In the genomic region with DNA sequence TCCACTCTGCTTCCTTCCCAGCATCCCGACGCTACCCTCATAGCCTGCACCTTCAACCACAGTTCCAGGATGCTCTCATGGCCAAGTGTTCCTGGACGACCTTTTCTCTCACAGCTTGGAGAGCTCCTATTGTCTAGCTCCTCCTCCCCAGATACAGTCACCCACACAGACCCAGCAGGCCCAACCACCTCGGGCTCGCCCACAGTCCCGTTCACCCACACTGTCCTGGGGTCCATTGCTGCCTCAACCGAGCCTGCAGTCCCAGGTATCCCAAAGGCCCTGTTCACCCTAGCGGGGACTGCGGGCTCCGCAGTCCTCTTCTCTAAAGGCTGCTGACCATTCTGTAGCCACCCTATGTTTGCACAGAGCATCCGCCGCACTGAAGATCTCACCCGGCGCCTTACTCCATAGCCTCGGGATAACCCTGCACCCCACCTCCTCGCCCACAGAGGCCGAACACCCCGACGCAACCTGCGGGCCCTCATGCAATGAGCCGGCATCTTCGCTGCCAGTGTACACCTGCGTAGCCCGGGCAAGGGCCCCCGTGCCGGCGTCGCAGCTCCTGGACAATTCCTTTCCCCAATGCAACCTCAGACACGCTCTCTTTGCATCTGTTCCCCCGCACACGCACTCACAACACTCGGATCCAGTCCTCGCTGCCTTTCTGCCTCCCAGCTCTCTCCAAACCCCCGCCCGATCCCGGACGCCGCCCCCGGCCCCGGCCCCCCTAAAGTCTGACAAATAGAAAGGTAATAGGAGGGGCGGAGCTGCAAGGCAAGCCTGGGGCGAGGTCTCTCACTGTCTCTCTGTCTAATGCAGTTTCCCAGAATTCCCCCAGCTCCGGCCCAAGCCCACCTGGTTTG, we compare ENCODE assay signal across 8 mouse cellular contexts. TPM values are rescaled to one million over a fixed set of nuclear protein-coding genes. Genes with fewer than 3 reads are reported as not detected.
A peak's percentile ranks its signal among the peaks of the same experiment; 100 is the strongest.
DNase-seq lines count a peak whose midpoint lies in the region; ATAC-seq lines count a peak whose summit lies in the region.

A gene (minus strand): TSS at position 500 of the 863 bp plus-strand sequence.

- H3K4me2 ChIP-seq in forebrain, embryonic 12.5 days, result peak within 1 kb of the TSS; percentile 94
- H3K4me2 ChIP-seq in intestine, embryonic 14.5 days (ENCODE audit: low read length), result peak within 1 kb of the TSS; percentile 91
- H3K4me2 ChIP-seq in liver, embryonic 11.5 days, result peak within 1 kb of the TSS; percentile 95
- H3K4me2 ChIP-seq in neural tube, embryonic 12.5 days (replicated peaks), result peak within 1 kb of the TSS; percentile 72

- peak within 1 kb of the TSS; percentile 87 for H3K4me3 ChIP-seq in forebrain, embryonic 12.5 days (replicated peaks)
- peak within 1 kb of the TSS; percentile 86 for H3K4me3 ChIP-seq in intestine, embryonic 14.5 days (ENCODE audit: low read depth, low read length)
- peak within 1 kb of the TSS; percentile 85 for H3K4me3 ChIP-seq in liver, embryonic 11.5 days (ENCODE audit: low read depth, low read length)
- peak within 1 kb of the TSS; percentile 69 for H3K4me3 ChIP-seq in neural tube, embryonic 12.5 days

- peaks cover 24% of the 10 kb centered on the region for H3K36me3 ChIP-seq in forebrain, embryonic 12.5 days (replicated peaks)
- peaks cover 33% of the 10 kb centered on the region for H3K36me3 ChIP-seq in intestine, embryonic 14.5 days (ENCODE audit: control insufficient read depth, insufficient read depth, low read length)
- H3K36me3 ChIP-seq in liver, embryonic 11.5 days (ENCODE audit: control insufficient read depth, insufficient read depth, low read length), result no peaks in the 10 kb centered on the region; the same call in 1 of the 2 replicates
- peaks cover 25% of the 10 kb centered on the region for H3K36me3 ChIP-seq in neural tube, embryonic 12.5 days

- no peaks in the 10 kb centered on the region for H3K9me3 ChIP-seq in forebrain, embryonic 12.5 days
- H3K9me3 ChIP-seq in intestine, embryonic 14.5 days (ENCODE audit: control insufficient read depth, low read length), result no peaks in the 10 kb centered on the region
- H3K9me3 ChIP-seq in liver, embryonic 11.5 days (ENCODE audit: control insufficient read depth, low read length), result no peaks in the 10 kb centered on the region
- no peaks in the 10 kb centered on the region for H3K9me3 ChIP-seq in neural tube, embryonic 12.5 days

- peak within 1 kb of the TSS; percentile 88 for H3K9ac ChIP-seq in forebrain, embryonic 12.5 days
- peak within 1 kb of the TSS; percentile 72 for H3K9ac ChIP-seq in intestine, embryonic 14.5 days (ENCODE audit: low read length)
- peak within 1 kb of the TSS; percentile 83 for H3K9ac ChIP-seq in liver, embryonic 11.5 days (ENCODE audit: low read depth, low read length)
- peak within 1 kb of the TSS; percentile 71 for H3K9ac ChIP-seq in neural tube, embryonic 12.5 days

- peaks cover 42% of the 10 kb centered on the region for H3K4me1 ChIP-seq in forebrain, embryonic 12.5 days
- H3K4me1 ChIP-seq in intestine, embryonic 14.5 days (replicated peaks; ENCODE audit: control insufficient read depth, insufficient read depth, low read length), result peaks cover 15% of the 10 kb centered on the region
- H3K4me1 ChIP-seq in liver, embryonic 11.5 days (replicated peaks; ENCODE audit: control insufficient read depth, insufficient read depth, low read length), result peaks cover 11% of the 10 kb centered on the region
- peaks cover 23% of the 10 kb centered on the region for H3K4me1 ChIP-seq in neural tube, embryonic 12.5 days

- peak within 1 kb of the TSS; percentile 71 for H3K27ac ChIP-seq in forebrain, embryonic 12.5 days
- peak within 1 kb of the TSS; percentile 73 for H3K27ac ChIP-seq in intestine, embryonic 14.5 days (ENCODE audit: low read depth)
- H3K27ac ChIP-seq in liver, embryonic 11.5 days (ENCODE audit: low read depth, low read length), result peak within 1 kb of the TSS; percentile 54
- 0 out of 2 replicates have a peak within 1 kb of the TSS, but pooled peaks have one; percentile 9 for H3K27ac ChIP-seq in neural tube, embryonic 12.5 days

- ATAC-seq in forebrain, embryonic 12.5 days (ENCODE audit: low FRiP score), result peak; percentile 50
- ATAC-seq in intestine, embryonic 14.5 days (replicated peaks; ENCODE audit: low FRiP score, low TSS enrichment, low read depth), result peak; percentile 46; the same call in 1 of the 2 replicates
- ATAC-seq in liver, embryonic 11.5 days (replicated peaks; ENCODE audit: low FRiP score), result peak; percentile 44
- peak; percentile 56; the same call in 1 of the 2 replicates for ATAC-seq in neural tube, embryonic 12.5 days (ENCODE audit: low FRiP score, low read depth)

- DNase-seq in spleen, postnatal 10 days (ENCODE audit: low spot score in 2 of 2), result peak; percentile 32 to 45
- no peak for DNase-seq in spleen, postnatal 14 days (ENCODE audit: low spot score in 2 of 2)
- DNase-seq in brain, adult 2 months (ENCODE audit: low read depth, low spot score), result peak; percentile 63
- peak; percentile 69 for DNase-seq in intestine, embryonic 14.5 days (ENCODE audit: low spot score)
- DNase-seq in liver, embryonic 11.5 days (ENCODE audit: low spot score), result no peak
- DNase-seq in gastrocnemius, postnatal 4 days (ENCODE audit: low spot score in 2 of 2), result no peak

- 1% methylated on average over 43 of the region's 43 CpGs for WGBS in forebrain, embryonic 12.5 days
- WGBS in intestine, embryonic 14.5 days, result under 1% methylated on average over 43 of the region's 43 CpGs
- WGBS in liver, embryonic 11.5 days, result under 1% methylated on average over 43 of the region's 43 CpGs
- under 1% methylated on average over 43 of the region's 43 CpGs for WGBS in neural tube, embryonic 12.5 days

- H3K27me3 ChIP-seq in forebrain, embryonic 12.5 days, result no peaks in the 10 kb centered on the region
- H3K27me3 ChIP-seq in intestine, embryonic 14.5 days (replicated peaks; ENCODE audit: control insufficient read depth, insufficient read depth, low read length), result no peaks in the 10 kb centered on the region
- no peaks in the 10 kb centered on the region for H3K27me3 ChIP-seq in liver, embryonic 11.5 days (replicated peaks; ENCODE audit: control insufficient read depth, insufficient read depth, low read length)
- no peaks in the 10 kb centered on the region for H3K27me3 ChIP-seq in neural tube, embryonic 12.5 days (replicated peaks)

RNA-seq across cellular contexts. Expression of the gene that starts here (rescaled TPM):
- polyA plus RNA-seq in forebrain, embryonic 12.5 days (2016; fragmentation: Nextera tagmentation; extraction: Ambion mirVana), result 0.73 and 0.83 TPM in 2 replicates
- polyA plus RNA-seq in intestine, embryonic 14.5 days (2014; fragmentation: Nextera tagmentation; extraction: Ambion mirVana), result 0.08 and 0.09 TPM in 2 replicates
- polyA plus RNA-seq in liver, embryonic 11.5 days (2014; fragmentation: Nextera tagmentation; extraction: Ambion mirVana), result not detected in 2 replicates
- polyA plus RNA-seq in neural tube, embryonic 12.5 days (2016; fragmentation: Nextera tagmentation; extraction: Ambion mirVana), result 0.74 and 1.3 TPM in 2 replicates
- under 1 TPM; 0.61 to 0.65 TPM for total RNA-seq in gastrocnemius, postnatal 4 days (2021)

Comparison
In these comparisons a context has a peak if more than half of its experiments do, and no peak if none do; other contexts are left out.
1. DNase-seq: peak in spleen, postnatal 10 days (2 of 2) and brain, adult 2 months (single experiment); none in spleen, postnatal 14 days (0 of 2), liver, embryonic 11.5 days (single experiment) and gastrocnemius, postnatal 4 days (0 of 2).
2. Peak in ATAC-seq, H3K4me3 ChIP-seq, H3K27ac ChIP-seq, H3K9ac ChIP-seq and H3K4me2 ChIP-seq in forebrain, embryonic 12.5 days; RNA of the gene not detected or under 1 TPM.
3. Peak in DNase-seq, ATAC-seq, H3K4me3 ChIP-seq, H3K27ac ChIP-seq, H3K9ac ChIP-seq and H3K4me2 ChIP-seq in intestine, embryonic 14.5 days; RNA of the gene not detected or under 1 TPM.
4. Peak in ATAC-seq, H3K4me3 ChIP-seq, H3K27ac ChIP-seq, H3K9ac ChIP-seq and H3K4me2 ChIP-seq in liver, embryonic 11.5 days; RNA of the gene not detected or under 1 TPM.
5. H3K27ac ChIP-seq: peak in every context shown above with its lines; median percentile 73 in intestine, embryonic 14.5 days; 71 in forebrain, embryonic 12.5 days; 54 in liver, embryonic 11.5 days; 9 in neural tube, embryonic 12.5 days.
6. Peak in every context shown above with its lines, with median percentiles within 50 percentile points of each other: ATAC-seq, H3K4me2 ChIP-seq, H3K4me3 ChIP-seq and H3K9ac ChIP-seq.